In the genomic region with DNA sequence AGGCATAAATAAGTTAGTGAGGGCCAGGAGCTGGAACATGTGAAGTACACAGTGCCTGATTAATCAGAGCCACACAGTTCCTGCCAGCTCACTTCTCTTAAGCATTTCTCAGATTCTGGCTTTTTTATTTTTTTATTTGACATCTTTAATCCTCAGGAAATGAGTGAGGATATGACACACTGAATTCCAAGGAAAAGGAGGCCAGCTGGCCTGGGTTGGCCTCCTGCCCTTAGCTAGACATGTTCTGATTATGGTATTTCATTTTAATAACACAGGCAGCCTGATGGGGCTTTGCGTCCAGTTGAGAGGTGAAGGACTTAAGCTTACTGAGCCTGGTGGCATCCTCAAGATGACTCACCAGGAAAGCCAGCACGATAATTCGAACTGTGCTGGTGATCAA, we compare ENCODE assay signal across 10 mouse cellular contexts. TPM values are rescaled to one million over a fixed set of nuclear protein-coding genes. Genes with fewer than 3 reads are reported as not detected.
DNase-seq lines count a peak whose midpoint lies in the region; ATAC-seq and TF ChIP-seq lines count a peak whose summit lies in the region.
"Had no signal": no experiment of that assay in that cellular context is flagged by ENCODE, and none has a peak within 500 bp of the region (broad histone marks: within the 10 kb centered on the region; RNA-seq: fewer than 3 reads in every experiment).

No protein-coding gene starts in this region.

- H3K4me2 ChIP-seq in kidney, embryonic 15.5 days: no peak overlapping the region
- no peak overlapping the region for H3K4me2 ChIP-seq in heart, embryonic 14.5 days (ENCODE audit: low read length)
- H3K4me2 ChIP-seq in lung, embryonic 16.5 days (ENCODE audit: low read depth, low read length): no peak overlapping the region
- H3K4me2 ChIP-seq: limb, embryonic 12.5 days had no signal

- H3K27me3 ChIP-seq in kidney, embryonic 15.5 days: no peaks in the 10 kb centered on the region
- H3K27me3 ChIP-seq in heart, embryonic 14.5 days (ENCODE audit: control insufficient read depth, insufficient read depth, low read length): 0 out of 2 replicates have a peak, but pooled peaks cover 3% of the 10 kb centered on the region
- no peaks in the 10 kb centered on the region for H3K27me3 ChIP-seq in lung, embryonic 16.5 days (ENCODE audit: control insufficient read depth, insufficient read depth, low read depth, low read length)
- no peaks in the 10 kb centered on the region for H3K27me3 ChIP-seq in thymus, adult 2 months (ENCODE audit: control insufficient read depth, insufficient read depth, low read length)
- H3K27me3 ChIP-seq: limb, embryonic 12.5 days had no signal

- H3K9ac ChIP-seq in kidney, embryonic 15.5 days: no peak overlapping the region
- no peak overlapping the region for H3K9ac ChIP-seq in heart, embryonic 14.5 days (ENCODE audit: low read length)
- H3K9ac ChIP-seq in lung, embryonic 16.5 days (ENCODE audit: low read length): no peak overlapping the region
- H3K9ac ChIP-seq: limb, embryonic 12.5 days had no signal

- no peak for ATAC-seq in kidney, embryonic 15.5 days (replicated peaks; ENCODE audit: low FRiP score)
- ATAC-seq in heart, embryonic 14.5 days (ENCODE audit: insufficient number of reproducible peaks, insufficient read depth, low FRiP score, low read depth): no peak; the same call in 1 of the 2 replicates
- peak; percentile 79 for ATAC-seq in lung, embryonic 16.5 days (ENCODE audit: low read depth)
- no peak for ATAC-seq in frontal cortex, adult (ENCODE audit: low TSS enrichment)

- peaks cover 9% of the 10 kb centered on the region; the same call in 1 of the 2 replicates for H3K4me1 ChIP-seq in kidney, embryonic 15.5 days
- 0 out of 4 replicates have a peak, but pooled peaks cover 2 to 4% of the 10 kb centered on the region in 2 experiments for H3K4me1 ChIP-seq in heart, embryonic 14.5 days (ENCODE audit: control insufficient read depth in 2 of 2, insufficient read depth in 2 of 2, low read length in 2 of 2)
- H3K4me1 ChIP-seq in lung, embryonic 16.5 days (replicated peaks; ENCODE audit: control insufficient read depth, insufficient read depth, low read length): peaks cover 13% of the 10 kb centered on the region
- no peaks in the 10 kb centered on the region for H3K4me1 ChIP-seq in thymus, adult 2 months (replicated peaks; ENCODE audit: control insufficient read depth, insufficient read depth, low read length)

- DNase-seq in kidney, adult 11 months: peak; percentile 40
- peak; percentile 53 for DNase-seq in adrenal gland, postnatal 25 days
- DNase-seq in layer of hippocampus, adult 2 months (ENCODE audit: low spot score in 2 of 2): no peak
- no peak for DNase-seq in thymus, adult 2 months
- DNase-seq: thymus, postnatal 36 days had no signal

- no peaks in the 10 kb centered on the region for H3K36me3 ChIP-seq in kidney, embryonic 15.5 days
- H3K36me3 ChIP-seq in heart, embryonic 14.5 days (ENCODE audit: control insufficient read depth, insufficient read depth, low read length): no peaks in the 10 kb centered on the region
- no peaks in the 10 kb centered on the region for H3K36me3 ChIP-seq in lung, embryonic 16.5 days (ENCODE audit: control insufficient read depth, insufficient read depth, low read length)
- H3K36me3 ChIP-seq in thymus, adult 2 months (ENCODE audit: control insufficient read depth, insufficient read depth, low read length): no peaks in the 10 kb centered on the region
- H3K36me3 ChIP-seq: limb, embryonic 12.5 days had no signal

- 62% methylated on average over 3 of the region's 3 CpGs for WGBS in kidney, embryonic 15.5 days
- WGBS in heart, embryonic 14.5 days: 42% methylated on average over 3 of the region's 3 CpGs
- 37% methylated on average over 3 of the region's 3 CpGs for WGBS in lung, embryonic 16.5 days
- whole genome bisulfite sequencing in thymus, adult 2 months: 94% methylated on average over 3 of the region's 3 CpGs

- H3K27ac ChIP-seq in kidney, embryonic 15.5 days: no peak overlapping the region
- peak overlapping the region; percentile 29 to 35; a peak in 2 of 4 replicates for H3K27ac ChIP-seq in heart, embryonic 14.5 days (replicated peaks in 1 of 2; ENCODE audit: control insufficient read depth in 1 of 2, insufficient read depth in 1 of 2, low read depth in 2 of 2, low read length in 2 of 2)
- peak overlapping the region; percentile 46; the same call in 1 of the 2 replicates for H3K27ac ChIP-seq in lung, embryonic 16.5 days (ENCODE audit: low read length)
- H3K27ac ChIP-seq in layer of hippocampus, adult 2 months: no peak overlapping the region
- no peak overlapping the region for H3K27ac ChIP-seq in thymus, adult 2 months (ENCODE audit: control insufficient read depth, insufficient read depth, low read length)
- H3K27ac ChIP-seq: limb, embryonic 12.5 days had no signal

- H3K4me3 ChIP-seq in kidney, embryonic 15.5 days (replicated peaks): no peak overlapping the region
- no peak overlapping the region for H3K4me3 ChIP-seq in heart, embryonic 14.5 days (ENCODE audit: control insufficient read depth in 1 of 2, insufficient read depth in 1 of 2, low read depth in 1 of 2, low read length in 2 of 2)
- H3K4me3 ChIP-seq in lung, embryonic 16.5 days (ENCODE audit: low read length): no peak overlapping the region
- no peak overlapping the region for H3K4me3 ChIP-seq in layer of hippocampus, adult 2 months
- no peak overlapping the region for H3K4me3 ChIP-seq in thymus, adult 2 months (ENCODE audit: control insufficient read depth, insufficient read depth, low read length)
- H3K4me3 ChIP-seq: limb, embryonic 12.5 days had no signal

- no peak for TF ChIP-seq POLR2A in thymus, adult 2 months (IDR thresholded peaks at IDR 0.05; ENCODE audit: control insufficient read depth, extremely low read depth, insufficient read depth, low read length, poor library complexity)

- H3K9me3 ChIP-seq in kidney, embryonic 15.5 days (replicated peaks): no peaks in the 10 kb centered on the region
- no peaks in the 10 kb centered on the region for H3K9me3 ChIP-seq in heart, embryonic 14.5 days (ENCODE audit: control insufficient read depth, low read length)
- no peaks in the 10 kb centered on the region for H3K9me3 ChIP-seq in lung, embryonic 16.5 days (ENCODE audit: control insufficient read depth, low read length)
- H3K9me3 ChIP-seq: limb, embryonic 12.5 days had no signal

- no peak for TF ChIP-seq CTCF in layer of hippocampus, adult 2 months (conservative IDR thresholded peaks at IDR 0.05)
- TF ChIP-seq CTCF in thymus, adult 2 months (IDR thresholded peaks at IDR 0.05; ENCODE audit: borderline replicate concordance, control insufficient read depth, extremely low read depth, insufficient read depth, low read length, poor library complexity): no peak

RNA-seq across cellular contexts. Expression of a gene that starts 27.6 kb away (rescaled TPM):
- not detected in 2 replicates for polyA plus RNA-seq in kidney, embryonic 15.5 days (2015; fragmentation: Nextera tagmentation; extraction: Ambion mirVana)
- not detected in 2 replicates for total RNA-seq in adrenal gland, postnatal 25 days (2021)
- polyA plus RNA-seq in heart, embryonic 14.5 days (2014; fragmentation: Nextera tagmentation; extraction: Ambion mirVana): not detected in 2 replicates
- polyA plus RNA-seq in lung, embryonic 16.5 days (2015; fragmentation: Nextera tagmentation; extraction: Ambion mirVana): not detected in 2 replicates
- total RNA-seq in layer of hippocampus, adult 2 months (2021): under 1 TPM; 0.23 to 0.52 TPM
- 0.04 and 0.05 TPM in 2 replicates for polyA plus RNA-seq in thymus, adult 2 months (2012; rRNA removed)
- polyA plus RNA-seq: limb, embryonic 12.5 days had no signal

Comparison
In these comparisons a context has a peak if more than half of its experiments do, and no peak if none do; other contexts are left out.
1. DNase-seq: peak in kidney, adult 11 months (single experiment) and adrenal gland, postnatal 25 days (single experiment); none in layer of hippocampus, adult 2 months (0 of 2) and thymus, adult 2 months (single experiment).
2. H3K27ac ChIP-seq: peak in heart, embryonic 14.5 days (2 of 2) and lung, embryonic 16.5 days (single experiment); none in kidney, embryonic 15.5 days (single experiment), layer of hippocampus, adult 2 months (single experiment) and thymus, adult 2 months (single experiment).